Mouse (Mus musculus) thymus, adult 2 months (tissue): ENCODE measurements around the gene Rgs9bp. TPM values are rescaled to one million over a fixed set of nuclear protein-coding genes. Genes with fewer than 3 reads are reported as not detected.

Experiments used
- DNase-seq: peaks from one replicate; pipeline ENCODE4 v3.0.0; 2021
- H3K27ac ChIP-seq: fragments of 200-500 bp; 2 replicates; pipeline ENCODE4 v1.5.1; 2012; ENCODE audit warnings: low read length, control low read depth; ENCODE audit not compliant: control insufficient read depth, insufficient read depth
- H3K27me3 ChIP-seq: fragments of 200-500 bp; 2 replicates; pipeline ENCODE4 v1.6.1; 2012; ENCODE audit warnings: mild to moderate bottlenecking, low read length, moderate library complexity, mixed read lengths; ENCODE audit not compliant: control insufficient read depth, insufficient read depth
- H3K36me3 ChIP-seq: fragments of 200-500 bp; 2 replicates; pipeline ENCODE4 v1.6.1; 2012; ENCODE audit warnings: mild to moderate bottlenecking, low read length, moderate library complexity; ENCODE audit not compliant: control insufficient read depth, insufficient read depth
- H3K4me1 ChIP-seq: fragments of 200-500 bp; replicated peaks from 2 replicates; pipeline ENCODE4 v1.6.1; 2012; ENCODE audit warnings: low read length; ENCODE audit not compliant: control insufficient read depth, insufficient read depth
- H3K4me3 ChIP-seq: fragments of 200-500 bp; 2 replicates; pipeline ENCODE4 v1.5.1; 2012; ENCODE audit warnings: mild to moderate bottlenecking, low read length, control low read depth, moderate library complexity; ENCODE audit not compliant: control insufficient read depth, insufficient read depth
- CTCF ChIP-seq: fragments of 200-500 bp; IDR thresholded peaks from 2 replicates; pipeline ENCODE4 v1.5.1; 2012; ENCODE audit warnings: mild to moderate bottlenecking, control low read depth, low read length, moderate library complexity, borderline replicate concordance; ENCODE audit not compliant: control insufficient read depth, poor library complexity, insufficient read depth; ENCODE audit errors: extremely low read depth
- POLR2A ChIP-seq: fragments of 200-500 bp; IDR thresholded peaks from 2 replicates; pipeline ENCODE4 v1.6.1; 2012; ENCODE audit warnings: mild to moderate bottlenecking, low read length, control low read depth, moderate library complexity; ENCODE audit not compliant: control insufficient read depth, poor library complexity, insufficient read depth; ENCODE audit errors: extremely low read depth
- WGBS: fragments of 180-500 bp; shearing (Covaris S2); methylation state at CpG from one replicate; pipeline ENCODE4 v1.1.7; 2018; 5-methylcytosine and 5-hydroxymethylcytosine counted together
- polyA plus RNA-seq: library from polyadenylated mRNA; depleted of rRNA; stranded (reverse); fragments of >200 nt; gene quantifications from 2 replicates; pipeline ENCODE4 v1.2.3, GENCODE M21; 2012; rRNA removed

Rgs9bp gene
- 0.26 TPM in 2 replicates for polyA plus RNA-seq

GRCm38 (mm10) chr7:35585191-35586054 lies at the start of gene Rgs9bp:
TSS of gene Rgs9bp (minus strand) at chr7:35585582.
- peaks cover 29% of the 10 kb centered on the region for H3K4me1 ChIP-seq
- H3K27ac ChIP-seq, result no peak within 1 kb of the TSS
- peak within 1 kb of the TSS; percentile 78 for H3K4me3 ChIP-seq
- H3K27me3 ChIP-seq, result peaks cover 13% of the 10 kb centered on the region; the same call in 1 of the 2 replicates
- H3K36me3 ChIP-seq, result no peaks in the 10 kb centered on the region
- DNase-seq, result peak; percentile 51
- TF ChIP-seq CTCF (no peak), POLR2A (no peak)
- under 1% methylated on average over 45 of the region's 45 CpGs for WGBS

- TF ChIP-seq CTCF (peak; percentile 51; the same call in 1 of the 2 replicates), POLR2A (no peak)
- no peaks in the 10 kb centered on the region for H3K27me3 ChIP-seq
- H3K4me3 ChIP-seq, result no peak overlapping the region
- H3K4me1 ChIP-seq, result no peaks in the 10 kb centered on the region
- WGBS, result 84% methylated on average over 5 of the region's 5 CpGs
- H3K27ac ChIP-seq, result no peak overlapping the region
- DNase-seq, result peak; percentile 40
- H3K36me3 ChIP-seq, result no peaks in the 10 kb centered on the region; the same call in 1 of the 2 replicates
Measured at GRCm38 (mm10) chr7:35628496-35628895, 43.1 kb upstream of the Rgs9bp start.

- Histone ChIP-seq H3K27me3 (no peaks in the 10 kb centered on the region), H3K36me3 (no peaks in the 10 kb centered on the region; the same call in 1 of the 2 replicates), H3K4me1 (no peaks in the 10 kb centered on the region), H3K27ac (no peak overlapping the region), H3K4me3 (no peak overlapping the region)
- WGBS, result 96% methylated on average over 10 of the region's 10 CpGs
- TF ChIP-seq CTCF, result no peak
- TF ChIP-seq POLR2A, result no peak
- DNase-seq, result no peak
Measured at GRCm38 (mm10) chr7:35627371-35627770, 42.0 kb upstream of the Rgs9bp start.

- DNase-seq, result no peak
- TF ChIP-seq CTCF, result no peak
- TF ChIP-seq POLR2A, result no peak
- no peak overlapping the region for H3K27ac ChIP-seq
- H3K27me3 ChIP-seq, result no peaks in the 10 kb centered on the region
- 97% methylated on average over 5 of the region's 5 CpGs for WGBS
- H3K4me1 ChIP-seq, result no peaks in the 10 kb centered on the region
- H3K36me3 ChIP-seq, result no peaks in the 10 kb centered on the region; the same call in 1 of the 2 replicates
- no peak overlapping the region for H3K4me3 ChIP-seq
Measured at GRCm38 (mm10) chr7:35626038-35626437, 40.7 kb upstream of the Rgs9bp start.

- DNase-seq, result no peak
- Histone ChIP-seq H3K4me3 (no peak overlapping the region), H3K27me3 (no peaks in the 10 kb centered on the region), H3K4me1 (no peaks in the 10 kb centered on the region), H3K36me3 (no peaks in the 10 kb centered on the region; the same call in 1 of the 2 replicates), H3K27ac (no peak overlapping the region)
- 95% methylated on average over 10 of the region's 10 CpGs for WGBS
- no peak for TF ChIP-seq POLR2A
- TF ChIP-seq CTCF, result no peak
Measured at GRCm38 (mm10) chr7:35622626-35623025, 37.2 kb upstream of the Rgs9bp start.

- no peak overlapping the region for H3K4me3 ChIP-seq
- no peak for DNase-seq
- no peak overlapping the region for H3K27ac ChIP-seq
- TF ChIP-seq CTCF (no peak), POLR2A (no peak)
- H3K4me1 ChIP-seq, result no peaks in the 10 kb centered on the region
- no peaks in the 10 kb centered on the region for H3K36me3 ChIP-seq
- 94% methylated on average over 4 of the region's 4 CpGs for WGBS
- no peaks in the 10 kb centered on the region for H3K27me3 ChIP-seq
Measured at GRCm38 (mm10) chr7:35617513-35617912, 32.1 kb upstream of the Rgs9bp start.
